In genomic region chr13:70369647-70370046, GRCm38 (mm10) we compare ENCODE assay signal across 19 mouse cellular contexts.
DNase-seq lines count a peak whose midpoint lies in the region; ATAC-seq and TF ChIP-seq lines count a peak whose summit lies in the region.
"Had no signal": no experiment of that assay in that cellular context is flagged by ENCODE, and none has a peak within 500 bp of the region (broad histone marks: within the 10 kb centered on the region; RNA-seq: fewer than 3 reads in every experiment).

No protein-coding gene starts in this region.

- no peaks in the 10 kb centered on the region for H3K27me3 ChIP-seq in heart, embryonic 12.5 days (replicated peaks)
- no peaks in the 10 kb centered on the region for H3K27me3 ChIP-seq in limb, embryonic 14.5 days (ENCODE audit: control insufficient read depth, insufficient read depth, low read length)
- H3K27me3 ChIP-seq in limb, embryonic 10.5 days (ENCODE audit: low read depth, poor library complexity, severe bottlenecking), result no peaks in the 10 kb centered on the region
- H3K27me3 ChIP-seq: embryonic facial prominence, embryonic 15.5 days; heart, embryonic 15.5 days; liver, embryonic 13.5 days; midbrain, embryonic 13.5 days; stomach, embryonic 15.5 days had no signal

- no peaks in the 10 kb centered on the region for H3K36me3 ChIP-seq in heart, embryonic 12.5 days
- H3K36me3 ChIP-seq in limb, embryonic 14.5 days (ENCODE audit: control insufficient read depth, insufficient read depth, low read length), result no peaks in the 10 kb centered on the region
- H3K36me3 ChIP-seq in limb, embryonic 10.5 days, result no peaks in the 10 kb centered on the region
- H3K36me3 ChIP-seq: embryonic facial prominence, embryonic 15.5 days; forebrain, embryonic 10.5 days; heart, embryonic 15.5 days; liver, embryonic 13.5 days; midbrain, embryonic 13.5 days; stomach, embryonic 15.5 days had no signal

- H3K27ac ChIP-seq in heart, embryonic 12.5 days (ENCODE audit: poor library complexity, severe bottlenecking), result no peak overlapping the region
- no peak overlapping the region for H3K27ac ChIP-seq in limb, embryonic 14.5 days (replicated peaks; ENCODE audit: low read depth, low read length)
- H3K27ac ChIP-seq in limb, embryonic 10.5 days, result no peak overlapping the region
- H3K27ac ChIP-seq: embryonic facial prominence, embryonic 15.5 days; forebrain, embryonic 10.5 days; heart, embryonic 15.5 days; liver, embryonic 13.5 days; midbrain, embryonic 13.5 days; stomach, embryonic 15.5 days had no signal

- no peak for TF ChIP-seq POLR2A in limb, embryonic 14.5 days (IDR thresholded peaks at IDR 0.05; ENCODE audit: borderline replicate concordance, extremely low read depth, insufficient read depth, insufficient read length)

- peak; percentile 1 for DNase-seq in heart, adult 11 months
- DNase-seq in limb, embryonic 14.5 days (ENCODE audit: low spot score), result peak; percentile 13
- no peak for DNase-seq in limb, embryonic 10.5 days (ENCODE audit: low spot score)
- DNase-seq in NIH3T3 (ENCODE audit: low read depth), result peak; percentile 35
- DNase-seq in adrenal gland, postnatal 36 days, result peak; percentile 47 to 55
- DNase-seq in retina, embryonic 14.5 days (ENCODE audit: low spot score), result no peak
- DNase-seq: B cell, adult 2 months; cerebellum, adult 9-11 months; heart, adult 18-20 months; liver, embryonic 13.5 days; spleen, adult 18-20 months; thymus, adult 2 months had no signal

- no peak overlapping the region for H3K4me3 ChIP-seq in heart, embryonic 12.5 days
- no peak overlapping the region for H3K4me3 ChIP-seq in limb, embryonic 14.5 days (replicated peaks; ENCODE audit: low read length)
- no peak overlapping the region for H3K4me3 ChIP-seq in limb, embryonic 10.5 days
- H3K4me3 ChIP-seq: embryonic facial prominence, embryonic 15.5 days; forebrain, embryonic 10.5 days; heart, embryonic 15.5 days; liver, embryonic 13.5 days; midbrain, embryonic 13.5 days; stomach, embryonic 15.5 days had no signal

- 77% methylated on average over 2 of the region's 2 CpGs for WGBS in heart, embryonic 12.5 days
- WGBS in limb, embryonic 14.5 days, result 83% methylated on average over 2 of the region's 2 CpGs
- WGBS in limb, embryonic 10.5 days, result 86% methylated on average over 2 of the region's 2 CpGs

- no peak for ATAC-seq in heart, embryonic 12.5 days (ENCODE audit: insufficient number of reproducible peaks, low FRiP score)
- no peak for ATAC-seq in limb, embryonic 14.5 days (ENCODE audit: low FRiP score, low read depth)
- ATAC-seq: inflammation-experienced regulatory T-cells, adult 6 months; midbrain, embryonic 13.5 days had no signal

- H3K4me1 ChIP-seq in heart, embryonic 12.5 days (replicated peaks), result peaks cover 3% of the 10 kb centered on the region; the same call in 1 of the 2 replicates
- H3K4me1 ChIP-seq in limb, embryonic 14.5 days (ENCODE audit: control insufficient read depth, insufficient read depth, low read length), result no peaks in the 10 kb centered on the region
- no peaks in the 10 kb centered on the region for H3K4me1 ChIP-seq in limb, embryonic 10.5 days
- H3K4me1 ChIP-seq: embryonic facial prominence, embryonic 15.5 days; forebrain, embryonic 10.5 days; heart, embryonic 15.5 days; liver, embryonic 13.5 days; midbrain, embryonic 13.5 days; stomach, embryonic 15.5 days had no signal

- no peaks in the 10 kb centered on the region for H3K9me3 ChIP-seq in heart, embryonic 12.5 days (replicated peaks)
- H3K9me3 ChIP-seq in limb, embryonic 14.5 days (ENCODE audit: control insufficient read depth, low read length), result no peaks in the 10 kb centered on the region
- H3K9me3 ChIP-seq in limb, embryonic 10.5 days (replicated peaks), result no peaks in the 10 kb centered on the region
- H3K9me3 ChIP-seq: embryonic facial prominence, embryonic 15.5 days; forebrain, embryonic 10.5 days; heart, embryonic 15.5 days; liver, embryonic 13.5 days; midbrain, embryonic 13.5 days; stomach, embryonic 15.5 days had no signal

- H3K9ac ChIP-seq in heart, embryonic 12.5 days, result no peak overlapping the region
- H3K9ac ChIP-seq in limb, embryonic 14.5 days (ENCODE audit: low read depth, low read length, severe bottlenecking), result no peak overlapping the region
- H3K9ac ChIP-seq: embryonic facial prominence, embryonic 15.5 days; heart, embryonic 15.5 days; liver, embryonic 13.5 days; midbrain, embryonic 13.5 days; stomach, embryonic 15.5 days had no signal

- no peak overlapping the region for H3K4me2 ChIP-seq in heart, embryonic 12.5 days
- no peak overlapping the region for H3K4me2 ChIP-seq in limb, embryonic 14.5 days (replicated peaks; ENCODE audit: low read depth, low read length, severe bottlenecking)
- H3K4me2 ChIP-seq: embryonic facial prominence, embryonic 15.5 days; heart, embryonic 15.5 days; liver, embryonic 13.5 days; midbrain, embryonic 13.5 days; stomach, embryonic 15.5 days had no signal

Comparison
In these comparisons a context has a peak if more than half of its experiments do, and no peak if none do; other contexts are left out.
1. DNase-seq: peak in heart, adult 11 months (single experiment), limb, embryonic 14.5 days (single experiment), NIH3T3 (single experiment) and adrenal gland, postnatal 36 days (2 of 2); none in limb, embryonic 10.5 days (single experiment) and retina, embryonic 14.5 days (single experiment).